Mouse (Mus musculus) frontal cortex, postnatal 14 days (tissue): ENCODE results near the gene Cnot1.

Experiments
- DNase-seq, 2 experiments: peaks; one replicate each; pipeline ENCODE4 v3.0.0; 2022; ENCODE audit warnings: low spot score in 2 of 2

The Cnot1 gene

DNA sequence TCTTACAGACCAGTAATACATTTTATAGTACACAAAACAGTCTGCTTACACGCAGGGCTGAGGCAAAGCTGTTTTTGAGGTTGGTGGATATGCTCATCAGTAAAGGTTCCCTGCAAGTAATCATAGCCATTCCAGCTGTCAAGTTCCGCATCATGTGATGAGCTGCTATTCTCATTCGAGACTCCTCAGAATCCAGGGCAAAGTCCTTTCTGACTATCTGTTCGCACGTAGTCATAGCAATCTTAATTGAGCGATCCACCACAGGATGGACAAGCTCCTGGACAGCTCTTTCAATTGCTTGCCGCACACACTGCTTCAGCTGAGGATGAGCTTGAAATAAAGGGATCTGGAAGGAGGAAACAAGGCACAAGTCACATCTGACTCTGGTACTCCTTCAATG is 65.5 kb downstream of the Cnot1 start:
- DNase-seq, result no peak

DNA sequence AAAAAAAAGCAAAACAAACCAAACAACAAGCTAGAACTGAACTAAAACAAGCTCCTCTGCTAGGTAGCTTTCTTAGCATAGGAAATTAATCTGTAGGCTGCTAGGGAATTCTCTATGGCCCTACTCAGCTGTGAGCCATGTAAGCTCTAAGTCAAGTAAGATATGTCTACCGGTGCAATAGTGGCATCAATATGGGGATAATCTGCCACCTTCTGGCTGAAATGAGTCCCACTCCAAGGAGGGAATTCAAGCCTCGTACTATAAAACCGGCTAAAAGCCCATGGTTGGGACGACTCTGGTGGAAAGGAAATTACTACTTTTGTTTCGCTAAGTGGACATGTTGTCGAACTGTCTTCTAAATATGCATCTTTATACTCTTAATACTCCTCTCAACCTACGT is 68.7 kb downstream of the Cnot1 start:
- DNase-seq, result no peak

DNA sequence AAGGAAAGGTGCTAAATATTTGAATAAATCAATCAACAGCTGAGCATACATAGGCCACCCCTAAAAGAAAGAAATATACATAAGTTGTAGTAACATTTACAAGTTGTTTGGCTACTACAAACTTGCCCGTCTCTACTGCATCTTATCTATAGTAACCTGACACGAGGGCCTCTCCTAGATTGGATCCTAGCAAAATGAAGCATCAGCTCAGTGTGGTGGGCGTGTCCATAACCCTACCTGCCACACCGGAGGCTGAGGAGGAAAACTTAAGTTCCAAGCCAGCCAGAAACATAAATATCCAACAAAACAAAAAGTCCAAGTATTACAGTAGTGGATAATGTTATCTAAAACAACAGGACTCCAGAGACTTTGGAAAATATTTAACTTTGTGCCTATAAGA is 79.6 kb downstream of the Cnot1 start:
- no peak for DNase-seq

DNA sequence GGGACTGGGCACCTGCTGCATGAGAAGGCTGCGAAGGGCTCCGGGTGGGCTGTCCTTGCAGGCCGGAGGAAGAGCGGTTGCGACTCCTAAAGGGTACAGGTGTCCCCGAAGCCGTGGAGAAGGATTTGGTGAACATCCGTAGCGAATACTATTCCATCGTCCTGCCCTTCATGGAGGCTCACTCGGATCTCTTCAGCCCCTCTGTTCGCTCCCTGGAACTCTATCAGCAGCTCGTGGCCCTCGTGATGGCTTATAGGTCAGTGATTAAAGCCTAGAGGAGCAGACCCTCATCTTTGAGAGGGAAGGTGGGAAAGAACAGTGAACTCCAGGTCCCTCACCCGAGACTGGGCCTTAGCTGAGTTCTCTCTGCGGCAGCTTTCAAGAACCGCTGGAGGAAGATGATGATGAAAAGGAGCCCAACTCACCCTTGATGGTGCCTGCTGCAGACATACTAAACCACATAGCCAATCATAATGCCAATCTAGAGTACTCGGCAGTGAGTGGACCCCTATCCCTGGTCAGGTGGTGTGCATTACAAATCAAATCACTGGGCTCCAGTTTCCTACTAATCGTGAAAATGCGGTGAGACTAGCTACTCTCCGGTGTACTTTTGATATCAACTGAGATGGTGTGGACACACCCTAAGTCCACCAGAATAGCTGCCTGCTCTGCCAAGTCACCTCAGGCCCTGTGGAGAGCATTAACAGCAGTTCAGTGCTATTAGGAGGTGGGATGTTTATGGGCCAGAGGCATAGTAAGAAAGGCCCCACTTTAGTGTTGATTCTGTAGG is 90.5 kb downstream of the Cnot1 start:
- no peak for DNase-seq

DNA sequence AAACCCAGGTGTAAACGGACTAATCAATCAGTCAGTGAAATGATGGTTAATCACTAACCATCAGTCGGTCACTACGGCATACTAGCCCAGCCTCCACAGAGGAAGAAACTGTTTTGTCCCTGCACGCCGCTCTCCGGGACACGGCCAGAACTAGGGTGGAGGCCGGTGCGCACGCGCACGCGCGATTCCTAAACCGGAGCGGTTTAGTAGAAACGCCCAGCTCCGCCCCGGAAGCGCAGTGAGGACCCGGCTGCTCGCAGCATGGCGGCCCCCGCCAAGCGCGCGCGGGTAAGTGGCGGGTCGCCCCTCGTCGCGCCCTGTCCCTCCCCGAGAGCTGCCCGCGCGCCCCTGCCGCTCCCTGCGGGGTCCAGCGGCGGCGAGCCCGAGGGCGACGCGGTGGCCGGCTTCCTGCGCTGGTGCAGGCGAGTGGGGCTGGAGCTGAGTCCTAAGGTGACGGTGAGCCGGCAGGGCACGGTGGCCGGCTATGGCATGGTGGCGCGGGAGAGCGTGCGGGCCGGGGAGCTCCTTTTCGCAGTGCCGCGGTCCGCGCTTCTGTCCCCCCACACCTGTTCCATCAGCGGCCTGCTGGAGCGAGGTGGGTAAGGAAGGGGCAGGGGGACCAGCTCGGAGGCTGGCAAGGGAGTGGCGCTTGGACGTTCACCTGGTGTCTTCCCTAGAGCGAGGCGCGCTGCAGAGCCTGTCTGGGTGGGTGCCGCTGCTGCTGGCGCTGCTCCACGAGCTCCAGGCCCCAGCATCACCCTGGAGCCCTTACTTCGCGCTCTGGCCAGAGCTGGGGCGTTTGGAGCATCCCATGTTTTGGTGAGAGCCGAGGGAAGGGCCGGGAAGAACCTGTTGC is 91.4 kb downstream of the Cnot1 start, which contains the start of gene Setd6:
Gene Setd6 (plus strand): TSS at position 206 of the 856 bp plus-strand sequence.
- DNase-seq, result peak; percentile 40 to 77

DNA sequence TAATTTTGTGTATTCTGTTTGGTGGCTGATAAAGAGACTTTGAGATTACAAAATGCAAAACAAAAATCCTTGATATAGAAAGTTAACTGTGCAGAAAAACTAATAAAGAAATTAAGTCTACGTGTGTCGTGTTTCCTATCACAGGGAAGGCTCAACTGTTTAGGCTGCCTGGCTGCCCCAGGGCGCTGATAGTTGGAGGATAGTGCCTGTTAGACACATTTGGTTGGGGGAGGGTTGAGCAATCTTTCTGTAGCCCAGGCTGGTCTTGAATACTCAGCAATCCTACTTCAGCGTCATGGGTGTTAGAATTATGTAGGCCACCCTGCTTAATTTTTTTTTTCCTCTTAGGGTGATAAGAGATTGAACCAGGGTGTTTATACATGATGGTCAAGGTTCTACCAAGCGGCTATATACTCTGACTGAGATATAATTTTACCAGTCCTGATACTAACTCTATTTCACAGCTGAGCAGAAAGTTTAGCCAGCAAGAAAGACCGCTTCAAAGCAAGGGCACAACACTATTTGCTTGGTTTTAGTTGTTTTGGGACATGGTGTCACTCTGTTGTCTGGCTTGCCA is 92.3 kb downstream of the Cnot1 start:
- DNase-seq, result no peak

DNA sequence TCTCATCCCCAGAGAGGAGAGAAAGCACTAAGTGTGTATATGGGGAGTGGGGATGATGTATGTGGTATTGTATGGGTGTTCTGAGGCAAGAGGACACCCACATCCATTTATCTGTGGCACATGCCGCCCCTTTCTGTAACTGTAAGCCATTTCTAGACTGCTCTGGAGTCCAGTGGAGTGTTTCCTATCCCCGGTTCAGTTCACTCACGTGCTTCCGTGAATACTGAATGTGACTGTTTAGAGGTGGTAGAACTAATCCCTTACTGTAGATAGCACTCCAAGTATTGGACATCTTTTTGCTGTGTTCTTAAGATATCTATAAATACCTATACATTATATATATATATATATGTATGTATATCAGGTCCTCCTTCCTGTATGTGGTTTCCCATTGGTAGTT is 92.9 kb downstream of the Cnot1 start:
- no peak for DNase-seq

DNA sequence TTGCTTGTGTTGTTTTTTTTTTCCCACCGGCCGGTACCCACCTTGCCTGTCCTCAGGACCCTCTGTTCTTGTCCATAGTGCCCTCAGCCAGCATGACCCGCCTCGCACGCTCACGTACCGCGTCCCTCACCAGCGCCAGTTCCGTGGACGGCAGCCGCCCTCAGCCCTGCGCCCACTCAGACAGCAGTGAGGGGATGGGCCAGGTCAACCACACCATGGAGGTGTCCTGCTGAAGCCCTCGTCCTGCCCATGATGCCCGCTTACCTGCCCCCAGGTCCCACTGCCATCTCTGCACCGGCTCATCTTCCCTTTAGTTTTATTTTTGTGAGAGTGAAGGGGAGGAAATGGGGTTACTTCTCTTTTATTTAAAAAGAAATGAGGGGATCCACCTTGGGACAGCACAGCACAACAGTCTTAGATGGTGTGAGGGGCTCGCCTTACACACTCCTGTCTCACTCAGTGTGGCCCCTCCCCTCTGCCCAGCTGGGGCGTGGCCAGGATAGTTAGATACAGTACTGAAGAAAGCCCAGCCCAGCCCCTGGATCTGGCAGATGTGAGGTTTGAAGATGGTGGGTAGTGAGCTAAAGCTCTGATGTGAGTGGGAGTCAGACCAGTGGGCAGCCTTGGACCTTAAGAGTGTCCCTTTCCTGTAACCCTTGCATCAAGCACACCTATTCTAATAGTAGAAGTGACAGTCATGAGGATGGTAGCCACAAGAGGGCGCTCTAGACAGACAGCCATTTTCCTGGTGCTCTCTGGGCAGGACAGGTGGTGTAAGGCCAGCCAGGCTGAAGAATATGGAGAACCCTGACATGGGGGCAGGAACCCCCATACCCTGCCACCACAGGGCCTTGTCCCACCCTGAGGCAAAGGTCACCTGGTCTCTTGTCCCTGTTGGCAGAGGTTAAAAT is 93.9 kb downstream of the Cnot1 start:
- peak in 1 of 2 experiments; percentile 50 for DNase-seq

DNA sequence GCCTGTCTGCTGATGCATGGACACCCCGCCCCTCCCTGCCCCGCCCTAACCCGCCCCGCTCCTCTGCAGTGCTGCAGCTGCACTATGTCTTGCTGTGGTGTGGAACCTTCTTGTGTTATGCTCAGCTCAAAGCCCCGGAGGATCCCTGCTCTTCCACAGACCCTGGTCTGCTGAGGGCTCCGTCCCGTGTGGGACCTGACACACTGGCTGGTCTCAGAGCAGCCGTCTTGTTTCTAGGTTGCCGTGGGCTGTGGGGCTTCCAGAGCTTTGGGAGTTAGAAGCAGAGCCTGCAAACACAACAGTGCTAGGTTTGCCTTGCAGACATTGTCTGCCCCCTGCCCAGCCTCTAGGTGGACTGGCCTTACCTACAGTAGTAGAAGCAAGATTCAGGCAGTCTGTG is 94.9 kb downstream of the Cnot1 start:
- no peak for DNase-seq

DNA sequence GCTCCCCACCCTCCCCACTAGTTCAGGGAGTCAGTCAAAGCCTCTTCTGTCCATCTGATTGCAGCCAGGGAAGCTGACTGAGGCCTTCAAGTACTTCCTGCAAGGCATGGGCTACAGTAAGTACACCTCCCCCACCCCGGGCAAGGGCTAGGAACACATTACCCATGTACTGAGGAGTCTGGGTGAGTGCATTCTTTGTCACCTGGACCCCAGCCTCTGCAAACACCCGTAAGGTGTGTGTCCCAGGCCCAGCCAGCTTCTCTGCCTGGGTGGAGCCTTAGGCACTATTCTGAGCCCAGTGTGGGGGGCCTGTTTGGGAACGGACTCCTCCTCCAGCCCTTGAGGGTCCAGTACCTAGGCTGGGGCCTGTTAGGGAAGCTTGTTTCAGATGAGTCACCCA is 96.2 kb downstream of the Cnot1 start:
- DNase-seq, result no peak

DNA sequence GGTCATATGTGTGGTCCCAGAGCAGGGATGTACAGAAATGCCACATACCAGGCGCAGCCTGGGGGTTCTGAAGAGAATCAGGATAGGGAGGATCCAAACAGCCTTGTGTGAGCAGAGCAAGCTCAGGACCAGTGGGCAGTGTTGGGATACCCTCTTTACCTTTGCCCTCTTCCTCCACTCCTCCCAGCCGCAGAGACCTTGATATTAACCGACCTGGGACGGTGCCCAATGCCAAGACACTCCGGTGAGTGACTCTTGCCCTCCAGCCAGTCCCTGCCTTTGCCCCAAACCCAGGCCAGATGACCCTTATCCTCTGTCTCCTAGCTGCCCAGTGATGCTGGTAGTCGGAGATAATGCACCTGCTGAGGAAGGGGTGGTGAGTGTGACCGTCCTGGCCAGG is 97.7 kb downstream of the Cnot1 start:
- no peak for DNase-seq

DNA sequence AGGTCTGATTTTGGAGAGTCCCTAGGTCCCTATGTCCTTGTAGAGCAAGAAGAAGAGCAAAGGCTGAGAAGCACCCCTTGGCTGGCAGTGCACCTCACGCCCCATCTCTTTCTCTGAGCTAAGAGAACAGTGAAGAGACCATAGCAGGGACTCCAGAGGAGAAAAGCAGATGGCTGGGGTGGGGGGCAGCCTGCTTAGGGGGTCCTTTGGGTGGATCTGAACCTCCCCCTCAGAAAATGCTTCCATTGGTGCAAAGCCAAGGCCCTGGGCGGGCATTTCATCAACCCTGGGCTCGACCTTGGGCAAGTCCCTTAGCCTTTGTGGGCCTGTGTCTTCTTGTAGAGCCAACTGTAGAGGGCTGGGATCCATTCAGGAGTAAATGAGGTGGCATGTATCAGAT is 102.7 kb downstream of the Cnot1 start:
- no peak for DNase-seq

DNA sequence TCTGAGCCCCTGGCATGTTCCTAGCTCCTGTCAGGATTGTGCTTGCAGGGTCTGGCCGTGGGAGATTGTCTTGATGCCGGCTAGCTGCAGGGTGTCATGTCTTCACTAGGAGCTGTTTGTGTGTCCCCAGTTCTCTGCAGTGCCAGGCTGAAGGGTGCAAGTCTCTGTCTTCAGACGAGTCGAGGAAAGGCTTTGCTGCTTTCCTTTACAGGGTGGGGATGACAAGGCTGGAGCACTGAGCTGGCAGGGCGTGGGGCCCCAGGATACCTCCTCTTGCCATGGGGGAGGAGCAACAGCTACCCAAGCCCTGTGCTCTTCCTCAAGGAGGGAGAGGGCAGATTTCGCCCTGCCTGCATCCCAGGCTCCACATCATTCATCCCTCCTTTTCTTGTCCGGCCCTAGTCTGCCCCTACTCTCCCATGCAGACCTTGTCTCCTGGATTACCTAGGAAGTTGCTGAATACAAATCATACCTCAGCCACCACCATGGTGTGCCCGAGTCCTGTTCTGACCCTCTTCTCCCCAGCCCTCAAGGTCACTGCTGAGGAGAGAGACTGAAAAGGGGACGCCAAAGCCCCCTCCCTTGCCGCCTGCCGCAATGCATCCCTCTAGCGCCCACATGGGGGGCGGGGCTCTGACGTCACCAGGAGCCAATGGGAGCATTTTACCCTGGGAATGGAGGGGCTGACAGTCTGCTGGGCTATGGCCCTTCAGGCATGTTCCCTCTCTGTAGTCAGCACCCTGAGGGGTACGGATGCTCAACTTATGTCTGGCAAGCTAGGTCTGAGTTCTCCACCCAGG is 103.6 kb downstream of the Cnot1 start:
- peak; percentile 81 to 82 for DNase-seq

DNA sequence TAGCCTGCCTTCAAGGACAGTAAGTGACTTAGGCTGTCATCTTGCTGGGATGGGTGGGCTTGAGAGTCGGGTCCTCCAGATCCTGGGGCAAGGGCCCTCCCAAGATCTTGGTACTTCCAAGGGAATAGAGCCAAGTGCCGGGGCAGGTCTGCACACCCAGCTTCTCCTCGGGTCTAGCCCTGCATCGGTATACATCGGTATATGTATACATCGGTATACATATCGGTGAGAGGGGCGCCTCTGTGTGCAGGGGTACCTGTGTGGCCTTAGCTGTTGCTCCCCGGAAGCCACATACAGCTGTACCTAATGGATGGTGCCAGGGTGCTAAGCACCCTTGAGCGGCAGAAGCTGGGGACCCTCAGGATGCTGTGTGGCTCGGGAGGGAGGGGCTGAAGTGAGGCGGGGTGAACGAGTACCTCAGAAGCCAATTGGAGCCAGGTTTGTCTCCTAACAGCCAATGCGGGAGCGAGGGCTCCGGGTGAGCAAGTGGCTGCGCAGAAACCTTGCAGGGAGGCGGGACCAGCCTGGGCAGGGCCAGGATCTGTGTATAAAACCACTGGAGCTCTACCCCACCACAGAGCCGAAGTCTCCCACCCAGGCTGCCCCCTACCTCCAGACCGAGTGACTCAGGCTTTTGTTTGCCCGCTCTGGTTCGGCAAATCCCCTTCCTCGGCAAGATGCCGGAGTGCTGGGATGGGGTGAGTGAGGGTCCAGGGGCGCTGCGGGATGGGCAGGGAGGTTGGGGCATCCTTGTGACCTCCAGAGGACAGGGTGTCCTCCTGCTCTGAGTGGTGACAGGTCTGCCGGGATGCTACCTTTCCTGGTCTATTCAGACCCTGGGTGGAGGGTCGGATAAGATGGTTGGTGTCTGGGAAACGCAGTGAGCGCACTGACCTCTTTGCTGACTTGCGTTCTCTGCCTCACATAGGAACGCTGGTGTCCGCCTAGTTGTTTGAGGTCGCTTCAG is 104.5 kb downstream of the Cnot1 start:
- peak; percentile 89 to 91 for DNase-seq

DNA sequence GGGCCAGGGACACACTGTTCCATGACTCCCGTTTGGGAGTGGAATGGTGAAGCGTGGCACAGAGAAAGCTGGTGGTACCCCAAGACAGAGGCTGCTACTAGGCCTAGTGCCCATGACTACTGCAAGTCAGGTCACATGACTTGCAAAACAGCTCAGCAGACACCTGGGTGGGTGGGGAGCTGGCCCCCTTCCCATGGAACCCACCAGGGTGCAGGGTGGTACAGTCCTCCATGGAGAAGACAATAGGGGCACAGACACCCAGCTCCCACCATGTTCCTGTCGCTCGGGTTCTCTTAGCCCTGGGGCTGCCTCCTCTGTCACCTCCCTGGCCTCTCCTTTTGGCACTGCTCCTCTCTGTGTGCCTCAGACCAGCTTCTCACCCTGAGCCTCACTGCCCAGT is 105.5 kb downstream of the Cnot1 start:
- DNase-seq, result no peak

DNA sequence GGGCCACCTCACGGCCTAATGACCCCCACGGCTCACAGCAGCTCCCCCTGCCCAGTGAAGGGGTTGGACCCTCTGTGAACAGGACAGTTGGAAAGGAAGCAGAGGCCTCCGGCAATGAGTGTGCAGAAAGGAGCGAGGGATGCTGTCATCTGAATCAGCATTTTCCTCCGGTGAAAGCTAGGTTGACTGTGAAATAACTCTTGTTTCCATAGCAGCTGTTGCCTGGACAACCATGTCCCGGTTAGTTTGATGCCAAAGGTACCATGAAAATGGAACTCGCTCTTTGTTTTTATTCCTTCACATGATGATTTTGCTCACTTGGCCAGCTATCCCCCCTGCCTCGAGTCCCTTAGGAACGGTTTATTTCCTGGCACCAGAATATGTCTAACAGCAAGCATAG is 107.0 kb downstream of the Cnot1 start:
- peak in 1 of 2 experiments; percentile 67 for DNase-seq

DNA sequence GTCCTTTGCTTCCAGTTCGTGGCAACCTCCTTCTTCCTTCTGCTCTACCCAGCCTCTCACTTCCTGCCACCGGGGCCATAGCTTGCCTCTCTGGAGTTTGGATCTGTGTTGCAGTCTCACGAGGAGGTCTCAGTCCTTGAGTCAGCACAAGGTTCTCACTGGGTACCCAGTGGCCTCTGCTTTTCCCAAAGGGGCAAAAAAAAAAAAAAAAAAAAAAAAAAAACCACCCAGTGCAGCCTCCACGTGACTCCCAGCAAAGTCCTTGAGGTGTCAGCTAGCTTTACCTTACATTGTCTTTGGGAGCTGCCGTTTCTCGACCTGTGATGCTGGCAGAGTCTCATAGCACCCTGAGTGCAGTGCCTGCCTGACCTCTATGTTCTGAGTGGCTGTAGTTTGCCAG is 109.1 kb downstream of the Cnot1 start:
- no peak for DNase-seq

DNA sequence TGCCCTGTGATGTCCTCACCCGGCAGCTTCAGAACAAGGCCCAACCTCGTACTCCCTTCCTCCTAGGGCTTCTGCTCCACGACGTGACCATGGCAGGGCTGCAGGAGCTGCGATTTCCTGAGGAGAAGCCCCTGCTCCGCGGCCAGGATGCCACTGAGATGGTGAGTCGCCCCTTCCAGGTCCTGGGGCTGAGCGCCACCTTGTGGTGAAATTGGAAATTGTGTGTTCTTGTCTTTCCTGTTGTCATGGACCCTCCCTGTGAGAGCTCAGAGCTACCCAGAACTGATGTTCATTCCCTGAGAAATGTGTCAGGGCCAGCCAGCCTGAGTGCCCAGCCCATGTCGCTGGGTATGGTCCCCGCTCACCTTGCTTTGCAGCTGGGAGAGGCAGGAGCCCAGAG is 110.1 kb downstream of the Cnot1 start:
- DNase-seq, result peak; percentile 72 to 92

DNA sequence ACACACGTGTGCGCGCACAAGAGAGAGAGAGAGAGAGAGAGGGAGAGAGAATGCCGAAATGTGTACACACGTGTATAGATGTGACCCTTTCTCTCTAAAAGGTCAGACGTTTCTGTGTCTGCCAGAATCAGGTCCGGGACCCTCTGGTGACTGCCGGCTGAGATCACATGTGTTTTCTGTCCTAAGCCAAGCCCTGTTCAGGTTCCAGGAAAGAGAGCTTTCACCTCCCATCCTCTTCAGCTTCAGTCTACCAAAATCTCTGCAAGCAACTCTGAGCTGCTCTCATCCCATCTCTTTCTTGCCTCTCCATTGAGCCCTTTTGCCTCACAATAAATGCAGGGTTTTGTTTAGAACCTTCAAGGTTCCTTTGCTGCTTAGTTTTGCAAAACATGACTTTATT is 110.6 kb downstream of the Cnot1 start:
- DNase-seq, result no peak

DNA sequence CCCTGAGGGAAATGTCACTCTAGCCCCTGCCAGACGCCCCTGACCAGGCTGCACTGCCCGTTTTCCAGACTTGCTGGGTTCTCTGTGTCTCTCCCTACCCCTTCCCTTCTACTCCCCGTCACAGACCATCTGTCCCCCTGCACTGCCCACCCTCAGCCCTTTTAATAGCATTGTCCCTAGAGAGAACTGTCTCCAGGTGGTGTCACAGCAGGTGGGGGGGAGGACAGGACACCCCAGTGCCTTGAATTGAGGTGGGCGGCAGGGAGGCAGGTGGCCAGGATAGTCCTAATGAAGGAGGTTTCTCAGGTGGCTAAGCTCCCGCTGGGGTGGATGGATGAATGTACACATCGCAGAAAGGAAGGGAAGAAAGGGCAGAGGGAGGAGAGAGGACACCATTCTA is 112.6 kb downstream of the Cnot1 start:
- DNase-seq, result no peak
